Mouse (Mus musculus): ENCODE results near the gene Cyp8b1. TPM values are rescaled to one million over a fixed set of nuclear protein-coding genes. Genes with fewer than 3 reads are reported as not detected.

The Cyp8b1 gene
- total RNA-seq, 2 experiments from 2014 or later: not detected

- DNase-seq (ENCODE audit: low spot score in 2 of 2): no peak
Observed at GRCm38 (mm10) chr9:121915056-121915455, 1.0 kb downstream of the Cyp8b1 start.

- no peak for DNase-seq (ENCODE audit: low spot score in 2 of 2)
Observed at GRCm38 (mm10) chr9:121914226-121914757, 1.8 kb downstream of the Cyp8b1 start.

- no peak for DNase-seq (ENCODE audit: low spot score in 2 of 2)
Observed at GRCm38 (mm10) chr9:121912786-121913185, 3.3 kb downstream of the Cyp8b1 start.

GRCm38 (mm10) chr9:121911196-121911595 is 4.9 kb downstream of the Cyp8b1 start:
- DNase-seq (ENCODE audit: low spot score in 2 of 2): no peak

- DNase-seq (ENCODE audit: low spot score in 2 of 2): no peak
Observed at GRCm38 (mm10) chr9:121909635-121910034, 6.5 kb downstream of the Cyp8b1 start.

- no peak for DNase-seq (ENCODE audit: low spot score in 2 of 2)
Observed at GRCm38 (mm10) chr9:121908321-121908720, 7.8 kb downstream of the Cyp8b1 start.

- DNase-seq (ENCODE audit: low spot score in 2 of 2): no peak
Observed at GRCm38 (mm10) chr9:121907356-121908070, 8.6 kb downstream of the Cyp8b1 start.

GRCm38 (mm10) chr9:121906456-121906855 is 9.6 kb downstream of the Cyp8b1 start:
- DNase-seq (ENCODE audit: low spot score in 2 of 2): no peak

GRCm38 (mm10) chr9:121905556-121906185 is 10.4 kb downstream of the Cyp8b1 start:
- DNase-seq (ENCODE audit: low spot score in 2 of 2): no peak

- DNase-seq (ENCODE audit: low spot score in 2 of 2): no peak
Observed at GRCm38 (mm10) chr9:121904946-121905345, 11.2 kb downstream of the Cyp8b1 start.

GRCm38 (mm10) chr9:121904319-121904718 is 11.8 kb downstream of the Cyp8b1 start:
- DNase-seq (ENCODE audit: low spot score in 2 of 2): no peak

- no peak for DNase-seq (ENCODE audit: low spot score in 2 of 2)
Observed at GRCm38 (mm10) chr9:121903476-121904305, 12.4 kb downstream of the Cyp8b1 start.

- DNase-seq (ENCODE audit: low spot score in 2 of 2): no peak
Observed at GRCm38 (mm10) chr9:121901710-121902700, 14.1 kb downstream of the Cyp8b1 start.

GRCm38 (mm10) chr9:121900282-121900855 is 15.7 kb downstream of the Cyp8b1 start:
- no peak for DNase-seq (ENCODE audit: low spot score in 2 of 2)

- no peak for DNase-seq (ENCODE audit: low spot score in 2 of 2)
Observed at GRCm38 (mm10) chr9:121899306-121899705, 16.8 kb downstream of the Cyp8b1 start.

- DNase-seq (ENCODE audit: low spot score in 2 of 2): no peak
Observed at GRCm38 (mm10) chr9:121898245-121898644, 17.9 kb downstream of the Cyp8b1 start, which contains the start of gene Ackr2. TSS of gene Ackr2 (plus strand) at chr9:121898355.

GRCm38 (mm10) chr9:121896820-121897219 is 19.3 kb downstream of the Cyp8b1 start:
- no peak for DNase-seq (ENCODE audit: low spot score in 2 of 2)

GRCm38 (mm10) chr9:121895392-121895993 is 20.6 kb downstream of the Cyp8b1 start:
- no peak for DNase-seq (ENCODE audit: low spot score in 2 of 2)

GRCm38 (mm10) chr9:121894447-121894846 is 21.7 kb downstream of the Cyp8b1 start:
- DNase-seq (ENCODE audit: low spot score in 2 of 2): no peak
